Mouse (Mus musculus) MEL (cell line): ENCODE measurements around the gene Fcgr3. TPM values are rescaled to one million over a fixed set of nuclear protein-coding genes. Genes with fewer than 3 reads are reported as not detected.

Source experiments
- DNase-seq: peaks from one replicate; pipeline ENCODE4 v3.0.0; 2011; ENCODE audit warnings: low read depth, low spot score
- H3K27ac ChIP-seq: 2 replicates; pipeline ENCODE4 v1.5.1; 2012; ENCODE audit warnings: low read depth, mild to moderate bottlenecking, control low read depth, low read length, moderate library complexity; ENCODE audit not compliant: control insufficient read depth
- H3K27me3 ChIP-seq, 2 experiments: fragments of 150-350 bp in 1 of 2; sonication (generic) in 1 of 2; 2 replicates each; pipeline ENCODE4 v1.6.1; 2012; ENCODE audit warnings: low read length in 2 of 2, mild to moderate bottlenecking in 2 of 2, improper control_type of control experiment in 1 of 2, moderate library complexity in 1 of 2; ENCODE audit not compliant: insufficient read depth in 2 of 2, control insufficient read depth in 1 of 2
- H3K36me3 ChIP-seq, 2 experiments: 2 replicates each; pipeline ENCODE4 v1.6.1; 2012 to 2014; ENCODE audit warnings: low read length in 2 of 2, improper control_type of control experiment in 1 of 2, inconsistent platforms in 1 of 2, mild to moderate bottlenecking in 1 of 2; ENCODE audit not compliant: insufficient read depth in 2 of 2, control insufficient read depth in 1 of 2
- H3K4me1 ChIP-seq, 2 experiments: fragments of 150-350 bp in 1 of 2; sonication (generic) in 1 of 2; 2 replicates each; pipeline ENCODE4 v1.6.1; 2012; ENCODE audit warnings: low read length in 2 of 2, improper control_type of control experiment in 1 of 2, mild to moderate bottlenecking in 1 of 2; ENCODE audit not compliant: insufficient read depth in 2 of 2, control insufficient read depth in 1 of 2
- H3K4me3 ChIP-seq, 2 experiments: fragments of 150-350 bp in 1 of 2; sonication (generic) in 1 of 2; 2 replicates each; pipeline ENCODE4 v1.5.1; 2012; ENCODE audit warnings: low read depth in 2 of 2, low read length in 2 of 2, mild to moderate bottlenecking in 2 of 2, moderate library complexity in 2 of 2, control low read depth in 1 of 2, improper control_type of control experiment in 1 of 2; ENCODE audit not compliant: control insufficient read depth in 1 of 2, insufficient read depth in 1 of 2
- H3K79me2 ChIP-seq: 2 replicates; pipeline ENCODE4 v1.6.1; 2012; ENCODE audit warnings: mild to moderate bottlenecking, low read length, moderate library complexity; ENCODE audit not compliant: control insufficient read depth, poor library complexity, insufficient read depth
- H3K9ac ChIP-seq: 2 replicates; pipeline ENCODE4 v1.6.1; 2012; ENCODE audit warnings: low read depth, mild to moderate bottlenecking, control low read depth, low read length, moderate library complexity; ENCODE audit not compliant: control insufficient read depth, poor library complexity, severe bottlenecking
- H3K9me3 ChIP-seq: fragments of 150-350 bp; sonication (generic); replicated peaks from 2 replicates; pipeline ENCODE4 v1.6.1; 2012; ENCODE audit warnings: mild to moderate bottlenecking, low read length, improper control_type of control experiment, moderate library complexity; ENCODE audit not compliant: insufficient read depth
- BHLHE40 ChIP-seq: IDR thresholded peaks from 2 replicates; pipeline ENCODE4 v1.6.1; 2012; ENCODE audit warnings: low read depth, mild to moderate bottlenecking, inconsistent platforms, low read length, improper control_type of control experiment, borderline replicate concordance
- CHD1 ChIP-seq: IDR thresholded peaks from 2 replicates; pipeline ENCODE4 v1.6.1; 2012; ENCODE audit warnings: low read depth, mild to moderate bottlenecking, inconsistent platforms, low read length, improper control_type of control experiment
- CHD2 ChIP-seq: IDR thresholded peaks from 2 replicates; pipeline ENCODE4 v1.6.1; 2011; ENCODE audit warnings: low read length, improper control_type of control experiment
- ELF1 ChIP-seq: IDR thresholded peaks from 2 replicates; pipeline ENCODE4 v1.6.1; 2014; ENCODE audit warnings: low read depth, mild to moderate bottlenecking, inconsistent platforms, low read length, improper control_type of control experiment, moderate library complexity
- GABPA ChIP-seq: IDR thresholded peaks from 2 replicates; pipeline ENCODE4 v1.6.1; 2012; ENCODE audit warnings: low read depth, mild to moderate bottlenecking, inconsistent platforms, low read length, improper control_type of control experiment, moderate library complexity
- GATA1 ChIP-seq: IDR thresholded peaks from 2 replicates; pipeline ENCODE4 v1.6.1; 2011; ENCODE audit warnings: low read depth, low read length, improper control_type of control experiment
- HCFC1 ChIP-seq: IDR thresholded peaks from 2 replicates; pipeline ENCODE4 v1.6.1; 2012; ENCODE audit warnings: low read depth, mild to moderate bottlenecking, inconsistent platforms, low read length, improper control_type of control experiment, moderate library complexity
- KAT2A ChIP-seq: conservative IDR thresholded peaks from 2 replicates; pipeline ENCODE4 v1.6.1; 2012; ENCODE audit warnings: low read depth, low read length, improper control_type of control experiment, inconsistent platforms
- MAFK ChIP-seq: IDR thresholded peaks from 2 replicates; pipeline ENCODE4 v1.6.1; 2011; ENCODE audit warnings: low read depth, mild to moderate bottlenecking, low read length, improper control_type of control experiment, borderline replicate concordance
- MAX ChIP-seq: IDR thresholded peaks from 2 replicates; pipeline ENCODE4 v1.6.1; 2011; ENCODE audit warnings: low read length, improper control_type of control experiment
- MAZ ChIP-seq: IDR thresholded peaks from 2 replicates; pipeline ENCODE4 v1.6.1; 2012; ENCODE audit warnings: low read depth, mild to moderate bottlenecking, inconsistent platforms, low read length, improper control_type of control experiment
- MXI1 ChIP-seq: IDR thresholded peaks from 2 replicates; pipeline ENCODE4 v1.6.1; 2011; ENCODE audit warnings: mild to moderate bottlenecking, low read depth, low read length, improper control_type of control experiment
- NRF1 ChIP-seq: IDR thresholded peaks from 2 replicates; pipeline ENCODE4 v1.6.1; 2014; ENCODE audit warnings: low read depth, mild to moderate bottlenecking, inconsistent platforms, low read length, improper control_type of control experiment, moderate library complexity; ENCODE audit not compliant: poor library complexity, insufficient read depth, severe bottlenecking
- SIN3A ChIP-seq: IDR thresholded peaks from 2 replicates; pipeline ENCODE4 v1.6.1; 2012; ENCODE audit warnings: low read length, improper control_type of control experiment, inconsistent platforms
- SMC3 ChIP-seq: IDR thresholded peaks from 2 replicates; pipeline ENCODE4 v1.6.1; 2011; ENCODE audit warnings: low read depth, low read length, improper control_type of control experiment
- UBTF ChIP-seq: IDR thresholded peaks from 2 replicates; pipeline ENCODE4 v1.6.1; 2012; ENCODE audit warnings: low read depth, mild to moderate bottlenecking, inconsistent platforms, low read length, improper control_type of control experiment, moderate library complexity, borderline replicate concordance; ENCODE audit not compliant: insufficient read depth
- ZKSCAN1 ChIP-seq: IDR thresholded peaks from 2 replicates; pipeline ENCODE4 v1.6.1; 2012; ENCODE audit warnings: low read depth, mild to moderate bottlenecking, inconsistent platforms, low read length, improper control_type of control experiment, moderate library complexity
- ZMIZ1 ChIP-seq: IDR thresholded peaks from 2 replicates; pipeline ENCODE4 v1.6.1; 2012; ENCODE audit warnings: low read depth, mild to moderate bottlenecking, inconsistent platforms, low read length, improper control_type of control experiment, moderate library complexity
- ZNF384 ChIP-seq: IDR thresholded peaks from 2 replicates; pipeline ENCODE4 v1.6.1; 2012; ENCODE audit warnings: low read depth, mild to moderate bottlenecking, inconsistent platforms, low read length, improper control_type of control experiment
- polyA plus RNA-seq, 2 experiments: library from polyadenylated mRNA; stranded (reverse) in 1 of 2; unstranded in 1 of 2; fragments of >175 nt in 1 of 2; fragments of >200 nt in 1 of 2; gene quantifications; 2 replicates each; pipeline versions ENCODE4 v1.2.1 to v1.2.4; 2012; ENCODE audit warnings: low replicate concordance in 2 of 2, low read depth in 1 of 2; ENCODE audit not compliant: insufficient read length in 2 of 2, insufficient read depth in 1 of 2, missing spikeins in 1 of 2
- total RNA-seq: library from RNA; depleted of rRNA; stranded (reverse); fragments of 300-350 nt; gene quantifications from 2 replicates; pipeline ENCODE4 v1.2.3, GENCODE M21; 2012

Fcgr3 gene
- total and polyA plus RNA-seq, 3 experiments, result 0.39 to 6.1 TPM; not detected in 1

GRCm38 (mm10) chr1:171039880-171040279 lies 24.9 kb downstream of the Fcgr3 start:
- H3K27ac ChIP-seq, result no peak overlapping the region
- DNase-seq, result no peak
- H3K9ac ChIP-seq, result no peak overlapping the region
- no peaks in the 10 kb centered on the region for H3K9me3 ChIP-seq
- H3K4me3 ChIP-seq, result no peak overlapping the region
- H3K79me2 ChIP-seq, result no peaks in the 10 kb centered on the region; the same call in 1 of the 2 replicates
- TF ChIP-seq CHD2, result no peak
- no peak for TF ChIP-seq HCFC1
- no peak for TF ChIP-seq KAT2A
- no peak for TF ChIP-seq GABPA
- TF ChIP-seq MAX, result no peak
- TF ChIP-seq NRF1, result no peak
- TF ChIP-seq ZKSCAN1, result no peak
- no peak for TF ChIP-seq ZMIZ1
- no peak for TF ChIP-seq MAFK
- no peak for TF ChIP-seq ELF1
- no peak for TF ChIP-seq MXI1
- no peak for TF ChIP-seq SIN3A
- no peak for TF ChIP-seq ZNF384
- no peak for TF ChIP-seq SMC3
- TF ChIP-seq MAZ, result no peak
- TF ChIP-seq GATA1, result no peak
- TF ChIP-seq CHD1, result no peak
- peaks cover 0 to 2% of the 10 kb centered on the region in 2 experiments; a peak in 2 of 4 replicates for H3K36me3 ChIP-seq
- H3K27me3 ChIP-seq, result no peaks in the 10 kb centered on the region
- peaks cover 0 to 4% of the 10 kb centered on the region in 2 experiments; a peak in 2 of 4 replicates for H3K4me1 ChIP-seq

GRCm38 (mm10) chr1:171039135-171039534 lies 25.6 kb downstream of the Fcgr3 start:
- Histone ChIP-seq H3K36me3 (peaks cover 0 to 2% of the 10 kb centered on the region in 2 experiments; a peak in 2 of 4 replicates), H3K27me3 (no peaks in the 10 kb centered on the region), H3K4me1 (peaks cover 0 to 4% of the 10 kb centered on the region in 2 experiments; a peak in 2 of 4 replicates), H3K9me3 (no peaks in the 10 kb centered on the region), H3K9ac (peak overlapping the region; percentile 43), H3K27ac (no peak overlapping the region), H3K79me2 (no peaks in the 10 kb centered on the region; the same call in 1 of the 2 replicates), H3K4me3 (peak overlapping the region; percentile 3 to 15; a peak in 2 of 4 replicates)
- TF ChIP-seq BHLHE40 (no peak), GABPA (no peak), GATA1 (no peak), UBTF (no peak)
- DNase-seq, result no peak
